Mouse (Mus musculus) left cerebral cortex, adult 2 months (tissue): ENCODE results near the gene Evpl. TPM values are rescaled to one million over a fixed set of nuclear protein-coding genes. Genes with fewer than 3 reads are reported as not detected.

ENCODE experiments used
- DNase-seq, 2 experiments: peaks; one replicate each; pipeline ENCODE4 v3.0.0; 2021 to 2022; ENCODE audit warnings: low spot score in 2 of 2, mixed read lengths in 1 of 2; ENCODE audit errors: extremely low spot score in 1 of 2
- H3K27ac ChIP-seq: fragments of 200-600 bp; 2 replicates; pipeline ENCODE4 v1.8.1; 2022
- H3K4me3 ChIP-seq: fragments of 200-600 bp; 2 replicates; pipeline ENCODE4 v1.8.1; 2022
- CTCF ChIP-seq: fragments of 200-600 bp; IDR thresholded peaks from 2 replicates; pipeline ENCODE4 v1.8.1; 2022; ENCODE audit warnings: antibody characterized with exemption, mild to moderate bottlenecking, moderate library complexity
- intact Hi-C: fragments of 180-260 bp; cut with DNase I; formaldehyde crosslinking; loops from one replicate; pipeline ENCODE4 v1.15.1; 2025
- total RNA-seq, 2 experiments: library from RNA; stranded (reverse); gene quantifications; 2 replicates each; pipeline ENCODE4 v1.2.3; 2021

Evpl gene
- total RNA-seq, 2 experiments from 2014 or later: 1.4 to 1.5 TPM

GRCm38 (mm10) chr11:116272589-116273468 is 35.0 kb upstream of the Evpl start:
- Histone ChIP-seq H3K4me3 (peak overlapping the region; percentile 76), H3K27ac (no peak overlapping the region)
- TF ChIP-seq CTCF: no peak
- intact Hi-C loops: no loop called here
- no peak for DNase-seq

GRCm38 (mm10) chr11:116269560-116269959 is 31.7 kb upstream of the Evpl start:
- Histone ChIP-seq H3K27ac (no peak overlapping the region), H3K4me3 (no peak overlapping the region)
- intact Hi-C loops: no loop called here
- TF ChIP-seq CTCF: no peak
- DNase-seq: no peak

DNA sequence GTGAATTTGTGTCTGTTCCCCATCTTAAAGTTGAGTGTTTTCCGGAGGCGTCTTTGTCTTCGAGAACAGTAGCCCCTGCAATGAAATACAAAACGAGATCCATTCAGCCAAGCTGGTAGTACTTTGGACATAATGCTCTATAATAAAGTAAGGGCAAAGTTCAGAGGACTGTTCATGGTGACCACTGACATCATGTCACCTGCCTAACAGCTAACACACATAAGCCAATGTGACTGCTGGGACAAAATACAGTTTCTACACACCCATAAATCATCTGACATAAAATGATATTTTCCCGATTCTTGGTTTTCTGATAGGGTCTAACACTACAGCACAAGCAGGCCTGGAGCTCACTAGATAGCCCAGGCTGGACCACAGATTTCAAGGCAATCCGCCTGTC is 30.4 kb upstream of the Evpl start:
- intact Hi-C loops: no loop called here
- DNase-seq: no peak
- TF ChIP-seq CTCF: no peak
- Histone ChIP-seq H3K27ac (no peak overlapping the region), H3K4me3 (no peak overlapping the region)

- intact Hi-C loops: no loop called here
- Histone ChIP-seq H3K4me3 (no peak overlapping the region), H3K27ac (no peak overlapping the region)
- DNase-seq: no peak
- peak; percentile 19 for TF ChIP-seq CTCF
These were observed 29.8 kb upstream of the Evpl start for GRCm38 (mm10) chr11:116267637-116268036.

GRCm38 (mm10) chr11:116265850-116266249 is 28.0 kb upstream of the Evpl start:
- TF ChIP-seq CTCF: no peak
- H3K4me3 ChIP-seq: no peak overlapping the region
- H3K27ac ChIP-seq: no peak overlapping the region
- DNase-seq: no peak
- intact Hi-C loops: no loop called here

DNA sequence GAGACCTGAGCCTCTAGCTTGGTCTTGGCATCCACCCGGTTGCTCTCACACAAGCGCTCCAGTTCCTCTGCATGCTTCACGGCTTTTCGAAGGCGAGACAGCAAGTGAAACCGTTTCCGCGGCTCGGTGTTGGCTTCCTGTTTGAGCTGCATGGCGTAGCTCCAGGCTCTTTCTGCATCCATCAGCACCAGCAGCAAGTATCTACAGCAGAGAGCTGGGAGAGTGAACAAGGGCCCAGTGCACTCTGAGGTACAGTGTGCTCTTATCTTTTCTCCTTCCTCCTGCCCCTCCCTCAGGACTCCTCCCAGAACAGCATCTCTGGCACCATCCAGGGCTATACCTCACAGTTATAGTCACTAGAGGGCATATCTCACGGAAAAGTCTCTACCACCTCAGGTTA is 27.5 kb upstream of the Evpl start:
- intact Hi-C loops: no loop called here
- no peak overlapping the region for H3K27ac ChIP-seq
- no peak for DNase-seq
- no peak for TF ChIP-seq CTCF
- no peak overlapping the region for H3K4me3 ChIP-seq

DNA sequence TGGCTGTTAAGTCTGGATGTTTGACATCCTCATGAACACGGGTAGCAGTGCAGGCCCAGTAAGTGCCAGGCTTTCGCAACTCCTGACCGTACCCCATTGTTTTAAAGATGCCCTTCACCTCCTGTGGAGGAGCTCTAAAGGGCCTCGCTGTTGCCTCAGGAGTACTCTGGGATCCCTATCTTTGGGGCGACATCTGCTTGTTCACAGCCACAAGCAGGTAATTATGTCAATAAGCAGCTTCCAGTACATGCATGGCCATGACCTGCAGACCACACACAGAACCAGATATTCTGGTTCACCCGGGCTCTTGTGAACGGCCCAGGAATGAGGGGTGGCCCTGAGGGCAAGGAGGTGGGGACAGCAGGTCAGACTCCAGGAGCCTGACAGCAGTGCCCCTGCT is 22.4 kb upstream of the Evpl start:
- Histone ChIP-seq H3K27ac (no peak overlapping the region), H3K4me3 (no peak overlapping the region)
- DNase-seq: no peak
- intact Hi-C loops: no loop called here
- no peak for TF ChIP-seq CTCF

GRCm38 (mm10) chr11:116259461-116259860 is 21.6 kb upstream of the Evpl start:
- Histone ChIP-seq H3K27ac (no peak overlapping the region), H3K4me3 (no peak overlapping the region)
- TF ChIP-seq CTCF: no peak
- intact Hi-C loops: no loop called here
- DNase-seq: no peak

DNA sequence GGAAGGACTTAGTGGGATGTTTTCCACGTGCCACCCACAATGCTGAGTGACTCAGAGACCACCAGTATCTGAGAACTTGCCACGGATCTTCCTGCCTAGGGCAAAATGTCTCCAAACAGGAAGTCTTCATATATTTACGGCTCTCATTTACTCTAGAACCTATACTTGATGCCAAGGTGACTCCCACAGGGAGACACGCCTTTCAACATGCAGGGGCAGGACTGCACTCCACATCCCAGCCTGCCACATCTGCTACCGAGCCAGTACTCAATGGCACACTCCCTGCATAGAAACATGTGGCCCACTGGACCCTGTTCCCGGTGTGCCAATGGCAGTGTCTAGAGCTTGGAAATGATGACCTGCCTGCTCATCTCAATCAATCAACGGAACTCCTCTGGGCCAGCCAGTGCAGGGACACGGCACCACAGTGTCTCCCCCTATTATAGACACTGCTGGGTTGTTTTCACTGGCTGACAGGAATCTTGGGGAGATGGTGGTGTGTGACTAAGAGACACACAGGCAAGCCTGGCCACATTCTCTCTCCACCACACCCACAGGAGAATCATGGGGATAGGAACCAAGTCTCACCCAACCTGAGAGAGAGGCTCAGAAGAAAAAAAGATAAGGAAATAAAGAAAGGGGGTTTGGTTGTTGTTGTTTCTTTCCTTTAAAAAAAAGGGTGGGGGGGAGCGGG is 18.3 kb upstream of the Evpl start:
- TF ChIP-seq CTCF: no peak
- Histone ChIP-seq H3K4me3 (no peak overlapping the region), H3K27ac (peak overlapping the region; percentile 15; the same call in 1 of the 2 replicates)
- DNase-seq: no peak
- intact Hi-C loops: no loop called here

GRCm38 (mm10) chr11:116255090-116255981 is 17.5 kb upstream of the Evpl start:
- intact Hi-C loops: no loop called here
- no peak overlapping the region for H3K4me3 ChIP-seq
- DNase-seq: no peak
- H3K27ac ChIP-seq: no peak overlapping the region
- no peak for TF ChIP-seq CTCF

GRCm38 (mm10) chr11:116254627-116255026 is 16.8 kb upstream of the Evpl start:
- Histone ChIP-seq H3K27ac (no peak overlapping the region), H3K4me3 (no peak overlapping the region)
- intact Hi-C loops: no loop called here
- no peak for DNase-seq
- TF ChIP-seq CTCF: no peak
